Mouse (Mus musculus) gastrocnemius, adult 8-10 months (tissue): ENCODE data around the gene 9130213A22Rik. TPM values are rescaled to one million over a fixed set of nuclear protein-coding genes. Genes with fewer than 3 reads are reported as not detected.
A peak's percentile ranks its signal among the peaks of the same experiment; 100 is the strongest.

ENCODE experiments used
- DNase-seq, 2 experiments: peaks; one replicate each; pipeline ENCODE4 v3.0.0; 2022; ENCODE audit warnings: low spot score in 2 of 2
- total RNA-seq, 4 experiments: library from RNA; stranded (reverse); gene quantifications; 2 replicates each; pipeline ENCODE4 v1.2.4; 2022

9130213A22Rik gene
- total RNA-seq, 4 experiments from 2014 or later = 0.18 TPM; not detected in 3

GRCm38 (mm10) chr11:69076572-69076971, 45.8 kb downstream of the 9130213A22Rik start:
- DNase-seq = no peak

GRCm38 (mm10) chr11:69075764-69076479, 46.5 kb downstream of the 9130213A22Rik start:
- no peak for DNase-seq

GRCm38 (mm10) chr11:69074776-69075069, 47.7 kb downstream of the 9130213A22Rik start:
- DNase-seq = no peak

DNA sequence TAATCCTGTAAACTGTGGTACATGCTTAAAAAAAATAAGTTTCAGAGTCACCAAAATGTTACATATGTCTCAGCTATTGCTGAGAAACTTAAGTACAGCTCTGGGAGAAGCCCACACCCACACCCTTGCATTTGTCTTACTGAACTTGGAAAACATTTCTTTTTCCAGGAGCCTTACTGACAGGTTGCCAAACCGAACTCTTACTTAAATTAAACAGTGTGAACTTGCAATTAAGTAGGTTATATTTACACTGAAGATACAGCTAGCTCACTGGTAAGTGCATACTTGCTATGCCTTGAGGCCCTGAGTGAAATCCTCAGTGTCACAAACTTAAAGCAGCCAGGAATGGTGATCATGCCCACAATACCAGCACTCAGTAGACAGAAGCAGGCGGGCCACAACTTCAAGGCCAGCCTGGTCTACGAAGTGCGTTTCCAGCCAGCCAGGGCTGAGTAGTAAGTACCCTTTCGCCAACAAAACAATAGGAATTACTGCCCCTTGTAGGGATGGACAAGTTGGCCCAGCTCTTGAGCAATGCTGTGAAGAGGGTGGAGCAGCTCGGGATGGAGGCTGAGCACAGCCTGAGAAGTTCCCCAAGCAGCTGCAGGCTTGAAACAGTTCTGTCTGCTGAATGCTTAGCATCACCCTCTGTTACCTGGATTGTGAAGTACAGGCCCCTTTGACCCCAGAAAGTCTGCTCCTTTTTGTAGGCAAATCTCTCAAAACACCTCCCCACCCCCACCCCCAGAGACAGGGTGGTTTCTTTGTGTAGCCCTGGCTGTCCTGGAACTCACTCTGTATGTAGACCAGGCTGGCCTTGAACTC, 48.2 kb downstream of the 9130213A22Rik start:
- no peak for DNase-seq

DNA sequence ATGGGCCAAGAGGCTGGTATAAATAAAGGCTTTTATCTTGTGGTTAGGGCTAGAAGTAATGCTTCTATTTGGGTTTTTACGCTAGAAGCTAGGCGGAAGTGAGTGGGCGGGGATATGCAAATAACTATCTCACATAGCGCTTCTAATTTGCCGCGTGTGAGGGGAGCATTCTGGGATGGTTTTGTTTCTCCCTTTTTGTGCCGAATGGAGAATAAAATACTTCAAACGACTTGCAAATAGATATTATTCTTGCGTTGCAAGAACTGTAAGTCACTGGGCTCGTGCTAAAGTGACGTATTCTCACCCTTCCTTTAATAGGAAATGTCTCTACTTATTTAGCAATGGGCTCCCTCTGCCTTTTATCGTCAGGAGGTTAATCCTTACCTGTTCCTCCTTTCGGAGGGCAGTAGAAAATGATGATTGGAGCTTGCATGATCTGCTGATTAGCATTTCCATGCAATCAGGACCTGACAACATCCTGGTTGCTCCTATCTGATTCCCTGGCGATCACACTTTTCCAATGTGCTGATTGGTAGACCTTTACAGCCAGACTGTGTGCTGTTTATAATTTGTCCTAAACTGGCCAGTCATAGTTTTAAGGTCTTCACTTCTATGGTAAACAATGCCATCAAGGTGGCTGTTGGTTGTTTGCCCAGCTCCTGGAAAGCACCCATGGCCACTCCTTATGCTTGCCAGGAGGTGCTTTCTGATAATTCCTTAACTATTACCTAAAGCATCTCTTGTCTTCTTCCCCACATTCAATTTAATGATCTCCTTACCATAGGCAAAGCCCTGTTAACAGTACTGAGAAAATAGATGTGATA, 49.1 kb downstream of the 9130213A22Rik start:
- DNase-seq = peak; percentile 71 to 75

DNA sequence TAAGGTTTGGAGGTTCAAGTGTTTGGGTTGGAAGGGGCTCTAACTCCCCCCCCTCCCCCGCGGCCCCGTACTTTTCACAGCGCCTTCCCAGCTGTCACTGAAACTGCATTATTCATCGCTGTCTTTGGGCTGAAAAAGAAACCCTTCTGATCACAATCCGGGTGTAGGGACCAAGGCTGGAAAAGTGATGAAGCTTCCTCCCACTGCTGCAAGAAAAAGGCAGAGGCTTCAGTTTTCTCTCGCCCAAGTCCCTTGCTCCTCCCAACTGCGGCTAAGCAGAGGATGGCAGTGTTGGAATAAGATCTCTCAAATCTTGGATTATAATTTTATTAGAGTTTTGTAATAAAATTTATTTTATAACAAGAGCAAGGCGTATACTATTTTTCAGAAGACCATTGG, 49.7 kb downstream of the 9130213A22Rik start:
- no peak for DNase-seq

GRCm38 (mm10) chr11:69072234-69072633, 50.2 kb downstream of the 9130213A22Rik start:
- no peak for DNase-seq

DNA sequence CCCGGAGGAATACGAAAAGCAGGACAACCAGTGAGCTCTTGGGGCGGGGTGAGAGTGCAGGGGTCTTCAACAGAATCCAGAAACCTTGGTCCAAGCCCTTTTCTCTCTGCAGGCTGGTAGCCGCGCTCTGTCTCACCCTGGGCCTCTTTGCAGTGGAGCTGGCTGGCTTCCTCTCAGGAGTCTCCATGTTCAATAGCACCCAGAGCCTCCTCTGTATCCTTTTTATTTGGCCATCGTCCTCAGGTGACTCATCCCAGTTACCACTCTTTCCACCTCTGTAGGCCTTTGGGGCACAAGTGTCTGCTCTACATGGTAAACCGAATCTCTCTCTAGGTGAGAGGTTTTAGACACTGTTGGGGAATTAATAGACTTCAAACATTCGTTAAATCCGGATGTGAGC, 51.1 kb downstream of the 9130213A22Rik start:
- no peak for DNase-seq

- DNase-seq = peak; percentile 85 to 91
These were observed 51.7 kb downstream of the 9130213A22Rik start, which contains the start of gene Tmem107 for GRCm38 (mm10) chr11:69070590-69071222. Gene Tmem107, plus strand, starts transcription at chr11:69070806.

GRCm38 (mm10) chr11:69070093-69070492, 52.3 kb downstream of the 9130213A22Rik start:
- DNase-seq = no peak

Other genes starting within 250 kb of the 9130213A22Rik start
- under 1 TPM in 1 of 4 experiments, not detected in 3; 0.10 TPM for gene Rnf222, start 234.0 kb downstream of the 9130213A22Rik start, total RNA-seq
- gene Rpl26, start 221.0 kb downstream of the 9130213A22Rik start, total RNA-seq = 100 to 1,000 TPM; 671 to 819 (median 724) TPM
- gene Odf4, start 195.5 kb downstream of the 9130213A22Rik start, total RNA-seq = not detected
- gene Arhgef15, start 165.1 kb downstream of the 9130213A22Rik start, total RNA-seq = 1 to 10 TPM; 5.3 to 8.1 (median 6.6) TPM
- gene Slc25a35, start 154.5 kb downstream of the 9130213A22Rik start, total RNA-seq = 1 to 10 TPM; 3.5 to 4.8 (median 4.3) TPM
- 10 to 100 TPM; 59.5 to 84.1 (median 69.6) TPM for gene Rangrf, start 147.4 kb downstream of the 9130213A22Rik start, total RNA-seq
- 1 to 10 TPM; 4.9 to 9.3 (median 7.4) TPM for gene Pfas, start 114.1 kb downstream of the 9130213A22Rik start, total RNA-seq
- gene Ctc1, start 106.7 kb downstream of the 9130213A22Rik start, total RNA-seq = 10 to 100 TPM; 10.1 to 12.7 (median 11.0) TPM
- under 1 TPM in 1 of 4 experiments, not detected in 3; 0.35 TPM for gene Aurkb, start 76.9 kb downstream of the 9130213A22Rik start, total RNA-seq
- 10 to 100 TPM; 22.4 to 26.2 (median 23.7) TPM for gene Borcs6, start 62.9 kb downstream of the 9130213A22Rik start, total RNA-seq
- gene Tmem107, start 51.8 kb downstream of the 9130213A22Rik start, total RNA-seq = 1 to 10 TPM; 2.9 to 7.0 (median 5.2) TPM
- gene Vamp2, start 34.1 kb downstream of the 9130213A22Rik start, total RNA-seq = 10 to 100 TPM; 31.4 to 39.6 (median 35.6) TPM
- 10 to 100 TPM; 58.8 to 81.4 (median 70.4) TPM for gene Per1, start 27.4 kb downstream of the 9130213A22Rik start, total RNA-seq
- not detected for gene Hes7, start 2.2 kb downstream of the 9130213A22Rik start, total RNA-seq
- under 1 TPM in 1 of 4 experiments, not detected in 3; 0.21 TPM for gene Aloxe3, start 3.3 kb upstream of the 9130213A22Rik start, total RNA-seq
- gene Alox12b, start 34.4 kb upstream of the 9130213A22Rik start, total RNA-seq = not detected
- gene Alox8, start 75.3 kb upstream of the 9130213A22Rik start, total RNA-seq = not detected
- not detected for gene Gucy2e, start 114.4 kb upstream of the 9130213A22Rik start, total RNA-seq
- gene Cntrob, start 201.2 kb upstream of the 9130213A22Rik start, total RNA-seq = 1 to 10 TPM in 1 of 4 experiments, under 1 TPM in 3; 0.72 to 1.5 (median 0.88) TPM
- gene Trappc1, start 201.4 kb upstream of the 9130213A22Rik start, total RNA-seq = 10 to 100 TPM; 33.6 to 42.2 (median 37.9) TPM
- under 1 TPM in 1 of 4 experiments, not detected in 3; 0.13 TPM for gene Kcnab3, start 203.7 kb upstream of the 9130213A22Rik start, total RNA-seq
- under 1 TPM in 1 of 4 experiments, not detected in 3; 0.22 TPM for gene Rnf227, start 217.9 kb upstream of the 9130213A22Rik start, total RNA-seq
- gene Chd3, start 246.8 kb upstream of the 9130213A22Rik start, total RNA-seq = 1 to 10 TPM; 4.2 to 9.0 (median 5.5) TPM